Mouse (Mus musculus) CD4-positive, CD25-positive, alpha-beta regulatory T cell, adult 4 months (primary cell): ENCODE measurements around the gene Fat3. TPM values are rescaled to one million over a fixed set of nuclear protein-coding genes. Genes with fewer than 3 reads are reported as not detected.

Experiments used
- ATAC-seq: one replicate; pipeline ENCODE4 v1.8.0; 2017
- polyA plus RNA-seq, 2 experiments: library from polyadenylated mRNA; unstranded; fragments of 100-300 nt; shearing (Covaris generic); gene quantifications; one replicate each; pipeline ENCODE4 v1.2.1; 2017

Fat3 gene
- polyA plus RNA-seq, 2 experiments from 2014 or later: 0.31 TPM; not detected in 1

DNA sequence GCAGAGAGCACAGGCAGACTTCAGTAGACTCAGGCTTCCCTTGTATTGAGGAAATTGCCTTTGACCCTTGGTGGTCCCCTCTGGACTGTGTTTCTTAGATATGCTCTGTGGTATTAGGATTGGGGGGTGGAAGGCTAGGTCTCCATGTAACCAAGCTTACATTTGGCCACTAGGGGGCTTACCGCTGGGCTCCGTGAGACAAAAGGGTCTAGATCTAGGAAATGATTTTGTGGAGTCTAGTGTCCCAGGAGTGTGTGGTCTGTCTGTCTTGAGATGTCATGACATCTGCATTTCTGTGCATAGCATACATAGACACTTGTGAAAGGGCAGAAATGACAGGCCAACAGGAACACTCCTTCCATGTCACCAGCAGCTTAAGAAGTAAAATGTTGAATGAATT lies 561.5 kb downstream of the Fat3 start:
- no peak for ATAC-seq

DNA sequence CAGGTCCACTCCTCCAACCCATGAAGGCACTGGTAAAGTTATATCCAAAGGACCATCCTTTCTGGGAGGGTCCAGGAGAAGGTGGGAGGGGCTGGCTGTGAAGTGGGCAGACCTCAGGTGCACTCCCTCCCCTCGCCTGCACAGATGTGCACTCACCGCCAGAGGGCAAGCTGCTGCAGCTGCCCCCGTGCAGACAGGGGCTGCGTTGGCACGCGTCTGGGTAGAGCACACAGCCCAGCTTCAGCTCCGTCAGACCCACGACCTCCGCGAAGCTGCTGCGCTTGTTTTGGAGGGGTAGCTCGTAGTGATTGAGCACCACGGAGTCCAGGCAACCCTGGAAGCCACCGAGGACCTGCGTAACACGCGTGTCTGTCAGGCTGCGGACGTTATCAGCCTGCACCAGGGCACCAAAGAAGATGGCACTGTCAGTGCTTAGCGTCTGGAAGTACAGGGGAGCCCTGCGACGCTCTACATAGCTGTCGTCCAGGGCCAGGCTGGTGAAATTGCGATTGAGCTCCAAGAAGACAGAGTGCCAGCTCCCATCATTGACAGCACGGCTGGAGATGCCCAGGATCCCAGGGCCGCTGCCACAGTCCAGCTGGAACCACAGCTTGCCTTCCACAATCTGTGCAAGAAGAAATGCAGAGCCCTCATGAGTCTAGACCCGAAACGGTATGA lies 563.1 kb downstream of the Fat3 start:
- no peak for ATAC-seq

DNA sequence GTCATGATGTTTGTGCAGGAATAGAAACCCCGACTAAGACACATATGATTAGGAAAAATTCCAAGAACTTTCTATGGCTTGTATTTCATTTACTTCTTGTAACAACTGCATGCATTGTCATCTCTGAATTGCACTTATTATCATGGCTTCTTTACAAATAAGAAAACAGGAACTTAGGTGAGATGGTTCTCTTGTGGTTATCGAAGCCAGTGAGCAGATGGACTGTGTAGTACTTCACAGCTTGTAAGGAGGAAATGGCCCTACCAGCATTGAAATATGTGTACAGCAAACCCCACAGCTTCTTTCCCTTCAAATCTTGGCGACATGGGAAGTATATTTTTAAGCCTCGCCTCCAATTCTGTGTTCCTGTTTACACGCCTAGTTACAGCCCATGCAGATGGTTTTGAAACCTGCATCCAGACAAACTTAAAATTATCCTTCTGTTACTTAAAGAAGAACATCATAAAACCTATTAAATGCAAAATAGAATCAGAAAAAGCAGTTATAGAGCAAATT lies 570.1 kb downstream of the Fat3 start:
- ATAC-seq: no peak

DNA sequence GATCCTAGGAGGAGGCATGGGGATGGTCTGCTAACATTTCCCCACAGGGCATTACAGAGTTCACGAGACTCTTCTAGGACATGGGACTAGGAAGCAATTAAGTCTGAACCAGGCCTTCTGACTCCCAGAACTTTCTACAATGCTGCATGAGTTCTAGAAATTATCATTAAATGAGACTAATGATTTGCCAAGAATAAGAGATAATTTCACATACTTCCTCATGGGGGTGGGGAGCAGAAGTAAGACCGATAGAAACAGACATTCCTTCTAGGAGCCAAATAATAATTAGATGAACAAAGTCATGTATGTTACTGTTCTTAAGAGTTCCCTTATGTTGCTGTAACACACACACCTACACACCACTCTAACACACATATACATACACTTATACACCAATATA lies 572.8 kb downstream of the Fat3 start:
- no peak for ATAC-seq

DNA sequence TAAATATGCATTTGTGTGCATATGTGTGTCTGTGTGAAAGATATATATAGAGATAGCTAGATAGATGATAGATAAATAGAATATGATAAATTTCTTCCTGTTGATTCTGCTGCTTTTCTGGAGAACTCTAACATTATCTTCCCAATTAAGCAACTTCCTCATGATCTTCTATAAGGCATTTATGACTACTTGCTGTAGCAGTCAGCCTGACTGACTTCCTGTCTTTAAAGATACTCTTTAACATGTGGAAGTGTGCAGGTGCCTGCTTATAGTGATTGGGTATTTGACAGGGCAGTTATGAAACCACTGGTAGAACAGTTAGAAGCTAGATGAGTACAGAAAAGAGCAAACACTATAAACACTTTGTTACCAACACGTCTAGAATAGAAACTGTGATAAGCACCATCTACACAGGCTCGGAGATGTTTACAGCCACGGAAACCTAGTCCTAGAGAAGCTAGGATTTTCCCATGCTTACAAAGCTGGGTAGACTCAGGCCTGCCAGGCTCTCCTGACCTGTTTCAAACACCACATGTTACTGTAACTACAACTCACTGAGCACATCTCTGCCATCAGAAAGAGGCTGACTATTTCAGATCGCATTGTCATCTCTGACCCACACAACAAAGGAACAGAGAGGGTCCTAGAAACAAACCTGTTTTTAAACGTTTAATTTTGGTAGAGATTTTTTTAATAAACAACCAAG lies 573.6 kb downstream of the Fat3 start:
- no peak for ATAC-seq

DNA sequence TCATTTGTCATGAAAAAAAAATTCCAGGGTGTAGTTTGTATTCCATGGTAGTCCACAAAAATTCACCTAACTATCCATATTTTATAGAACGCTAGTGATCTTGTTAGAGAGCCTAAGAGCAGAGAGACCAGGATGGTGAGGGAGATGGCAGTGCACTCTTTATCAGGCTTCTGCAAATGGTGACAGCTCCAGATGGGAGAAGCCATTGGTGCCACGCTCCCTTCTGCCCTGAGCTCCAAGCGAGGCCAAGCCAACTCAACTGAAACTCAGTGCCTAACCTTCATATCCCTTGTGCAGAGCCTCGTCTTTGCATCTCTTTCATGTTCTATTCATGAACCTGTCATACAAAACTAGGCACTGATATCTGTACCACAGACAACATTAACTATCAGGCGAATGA lies 575.8 kb downstream of the Fat3 start:
- ATAC-seq: no peak

DNA sequence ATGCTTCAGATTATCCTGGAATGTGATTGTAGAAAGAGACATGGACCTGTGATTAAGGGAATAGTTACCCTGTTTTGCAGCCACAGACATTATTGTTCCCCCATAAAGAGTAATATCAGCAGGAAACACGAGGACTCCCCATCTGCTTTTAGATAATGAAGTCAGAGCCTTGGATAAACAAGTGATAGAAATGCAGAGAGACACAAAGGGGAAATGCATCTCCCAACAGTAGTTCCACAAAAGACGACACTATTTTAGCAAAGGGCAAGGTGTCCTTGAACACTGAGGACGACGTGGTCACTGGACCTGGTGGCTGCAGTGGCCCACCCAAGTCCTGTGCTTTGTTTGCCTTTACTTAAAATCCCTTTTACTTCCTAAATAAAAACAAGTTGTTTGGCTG lies 580.8 kb downstream of the Fat3 start:
- no peak for ATAC-seq

DNA sequence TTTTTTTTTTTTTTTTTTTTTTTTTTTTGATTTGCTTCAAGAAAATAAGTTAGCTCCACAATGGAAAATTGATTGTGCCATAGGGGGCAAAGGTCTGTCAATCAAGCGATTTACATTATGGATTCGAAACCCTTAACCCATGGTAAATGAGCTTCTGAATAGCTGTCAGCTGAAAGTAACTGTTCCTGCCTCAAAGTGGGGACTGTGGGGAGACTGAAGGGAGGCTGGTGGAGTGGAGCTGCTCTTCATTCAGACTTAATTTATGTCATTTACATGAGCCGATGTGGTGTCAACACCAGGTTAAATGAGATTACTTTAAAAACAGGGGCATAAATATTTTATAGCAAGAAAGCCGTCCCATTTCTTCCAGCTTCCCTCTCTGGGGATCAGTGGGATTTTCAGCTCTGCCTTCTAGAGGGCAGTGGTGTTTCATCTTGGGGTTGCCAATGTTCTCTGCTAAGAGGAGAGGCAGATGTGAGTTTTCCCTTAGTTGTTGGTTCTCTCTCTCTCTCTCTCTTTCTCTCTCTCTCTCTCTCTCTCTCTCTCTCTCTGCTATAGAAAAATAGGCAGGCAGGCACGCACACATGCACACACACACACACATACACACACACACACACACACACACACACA lies 581.6 kb downstream of the Fat3 start:
- no peak for ATAC-seq

DNA sequence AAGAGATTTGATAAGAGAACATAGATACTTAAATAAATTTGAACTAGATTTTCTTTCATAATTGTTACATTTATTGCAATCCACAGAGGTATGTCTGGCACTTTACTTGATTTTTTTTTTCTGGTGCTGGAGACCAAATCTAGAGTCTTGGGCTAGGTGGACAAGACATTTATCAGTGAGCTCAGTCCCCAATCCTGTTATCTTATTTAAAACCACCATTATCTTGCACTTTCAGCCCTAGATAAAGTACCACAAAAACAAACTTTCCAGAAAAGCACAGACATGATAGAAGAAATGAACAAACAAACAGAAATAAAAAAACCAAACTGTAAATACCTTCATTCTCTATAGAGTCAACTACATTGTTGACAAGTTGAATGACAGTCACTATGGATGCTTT lies 584.5 kb downstream of the Fat3 start:
- ATAC-seq: no peak

DNA sequence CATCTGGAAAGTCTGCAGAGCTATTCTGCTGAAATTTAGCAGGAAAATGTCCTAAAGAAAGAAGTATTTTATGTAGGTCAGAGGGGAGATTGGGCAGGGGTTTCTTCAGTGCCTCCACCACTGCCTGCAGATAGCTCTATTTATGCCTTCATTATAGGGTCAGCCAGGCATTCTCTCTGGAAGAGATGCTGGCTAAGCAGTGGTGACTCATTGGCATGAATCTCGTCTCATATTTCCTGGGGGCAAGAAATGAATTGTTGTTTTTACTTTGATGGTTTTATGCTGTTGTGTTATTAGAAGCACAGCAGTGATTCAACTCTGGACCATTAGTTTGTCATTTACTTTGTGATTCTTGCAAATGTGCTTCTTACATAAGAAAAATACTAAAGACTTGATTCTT lies 588.4 kb downstream of the Fat3 start:
- no peak for ATAC-seq

DNA sequence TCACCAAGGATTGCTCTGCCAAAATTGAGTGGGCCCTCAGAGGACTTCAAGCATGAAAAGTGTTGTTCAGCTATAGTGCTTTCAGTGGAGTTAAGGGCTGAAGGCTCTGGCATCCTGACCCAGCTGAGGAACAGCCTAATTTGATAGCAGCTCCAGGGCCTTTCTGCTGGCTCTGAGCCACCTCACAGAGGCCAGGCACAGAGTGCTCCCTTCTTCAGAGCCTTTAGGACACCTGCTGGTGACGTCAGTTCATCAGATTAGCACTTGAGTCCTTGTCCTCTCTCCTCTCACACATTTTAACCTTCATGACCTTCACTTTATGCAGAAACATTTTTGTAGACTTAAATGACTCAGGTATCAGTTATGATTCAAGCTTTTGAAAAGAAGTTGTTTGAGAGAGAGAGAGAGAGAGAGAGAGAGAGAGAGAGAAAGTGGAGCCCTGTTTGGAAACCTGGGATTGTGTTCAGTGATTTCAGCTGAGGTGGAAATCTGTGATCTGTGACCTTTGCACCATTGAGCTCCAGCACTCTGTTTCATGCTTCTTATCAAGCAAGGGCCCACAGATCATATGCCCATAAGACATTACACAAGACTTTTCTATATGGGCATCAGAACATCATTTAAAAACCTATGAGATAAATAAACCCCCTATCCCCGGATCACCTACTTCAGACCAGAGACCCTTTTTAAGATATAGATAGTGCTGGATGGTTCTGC lies 591.5 kb downstream of the Fat3 start:
- ATAC-seq: no peak

DNA sequence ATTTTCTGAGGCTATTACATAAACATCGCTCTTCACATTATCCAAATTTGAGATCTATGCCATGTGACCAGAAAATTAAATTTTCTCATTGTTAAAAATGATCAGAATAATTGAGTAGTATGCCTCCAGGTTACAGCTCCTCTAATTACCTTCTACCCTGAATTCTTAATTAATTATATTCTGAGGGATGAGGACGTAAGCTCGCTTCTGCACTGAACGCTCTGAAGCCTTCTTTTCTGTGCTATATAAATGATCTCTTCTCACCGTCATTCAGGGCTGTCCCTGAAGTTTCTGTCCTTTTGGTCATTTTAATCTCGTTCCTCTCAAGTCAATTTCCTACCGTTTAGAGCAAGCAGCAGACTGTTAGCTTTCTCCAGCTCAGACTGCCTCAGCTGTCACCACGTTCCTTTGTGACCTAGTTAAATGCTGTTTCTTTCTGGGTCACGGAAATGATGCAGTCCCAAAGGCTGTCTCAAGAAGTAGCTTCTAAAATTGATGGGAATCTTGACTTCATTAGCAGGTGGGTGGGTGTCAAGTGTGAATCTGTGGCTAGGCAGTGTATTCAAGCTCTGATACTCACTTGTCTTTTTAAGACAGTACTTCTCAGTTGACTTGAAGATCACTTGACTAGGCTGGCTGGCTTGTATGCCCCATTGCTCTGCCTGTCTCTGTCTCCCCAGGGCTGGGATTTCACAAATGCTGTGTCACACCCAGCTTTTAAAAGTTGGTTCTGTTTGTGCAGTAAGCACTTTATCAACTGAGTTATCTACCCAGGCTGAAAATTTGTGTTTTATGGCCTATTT lies 596.9 kb downstream of the Fat3 start:
- ATAC-seq: no peak

DNA sequence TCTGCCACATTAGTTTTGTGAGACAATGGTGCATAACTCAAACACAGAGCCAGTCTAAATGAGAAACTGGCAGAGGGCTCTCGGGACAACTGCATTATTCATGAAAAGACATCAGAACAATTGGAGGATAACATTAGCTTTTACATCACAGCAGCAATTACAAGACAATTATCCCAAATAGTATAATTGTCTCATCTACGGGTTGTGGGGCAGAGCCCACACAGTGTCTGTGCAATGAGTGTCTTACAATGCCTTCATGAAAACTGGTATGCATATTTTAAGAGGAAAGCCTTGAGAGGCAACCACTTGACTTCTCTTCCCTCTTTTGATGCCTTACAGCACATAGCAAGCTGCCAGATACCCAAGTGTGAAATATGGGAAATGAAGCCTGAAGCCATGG lies 603.0 kb downstream of the Fat3 start:
- no peak for ATAC-seq

DNA sequence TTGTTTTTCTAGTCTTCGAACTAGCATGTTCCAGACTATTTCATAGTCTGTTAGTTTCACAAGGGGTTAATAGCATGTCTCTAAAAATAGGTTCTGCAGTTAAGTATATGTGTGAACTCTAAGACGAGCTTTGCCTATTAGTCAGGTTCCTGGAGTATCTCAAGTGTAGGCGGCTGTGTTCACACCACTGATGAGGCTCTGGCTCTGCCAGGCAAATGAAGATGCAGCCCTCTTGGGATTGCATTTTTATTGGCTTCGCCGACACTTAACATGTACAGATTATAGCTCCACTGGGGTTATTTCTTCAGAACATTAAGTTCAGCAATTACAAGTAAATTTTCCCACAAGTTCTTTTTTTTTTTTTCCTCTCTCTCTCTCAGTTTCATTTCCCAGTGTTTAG lies 614.3 kb downstream of the Fat3 start:
- no peak for ATAC-seq

DNA sequence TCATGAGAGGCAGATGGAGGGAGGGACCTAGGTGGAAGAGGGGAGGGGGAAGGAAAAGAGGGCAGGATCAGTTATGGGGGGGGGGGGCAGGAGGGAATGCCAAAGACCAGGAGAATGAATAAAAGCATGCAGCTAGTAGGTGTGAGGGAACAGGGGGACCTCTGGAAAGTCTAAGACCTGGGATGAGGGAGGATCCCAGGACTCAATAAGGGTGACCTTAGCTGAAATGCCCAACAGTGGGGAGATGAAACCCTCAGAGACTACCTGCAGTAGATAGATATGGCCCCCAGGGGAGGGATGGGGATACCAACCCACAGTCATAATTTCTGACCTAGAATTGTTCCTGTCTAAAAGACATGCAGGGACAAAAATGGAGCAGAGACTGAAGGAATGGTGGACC lies 620.3 kb downstream of the Fat3 start:
- no peak for ATAC-seq

DNA sequence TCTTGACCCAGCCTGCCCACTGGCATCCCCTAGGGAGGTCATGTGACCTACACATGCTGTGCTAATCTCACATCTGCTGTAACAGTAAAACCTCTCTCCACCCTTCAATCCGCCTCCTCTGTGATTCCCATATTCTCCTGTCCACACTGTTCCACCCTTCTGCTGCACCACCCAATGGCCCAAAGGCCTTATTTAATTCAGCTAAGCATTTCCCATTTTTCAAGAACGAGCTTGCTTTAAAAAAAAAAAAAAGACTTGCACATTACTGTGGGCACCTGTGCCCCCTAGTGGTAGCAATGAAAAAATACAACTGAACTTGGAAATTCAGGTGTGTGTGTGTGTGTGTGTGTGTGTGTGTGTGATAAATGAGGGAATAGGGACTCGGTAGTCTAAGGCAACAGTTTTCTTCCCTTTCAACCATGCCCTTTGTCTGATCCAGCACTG lies 620.9 kb downstream of the Fat3 start:
- ATAC-seq: no peak

DNA sequence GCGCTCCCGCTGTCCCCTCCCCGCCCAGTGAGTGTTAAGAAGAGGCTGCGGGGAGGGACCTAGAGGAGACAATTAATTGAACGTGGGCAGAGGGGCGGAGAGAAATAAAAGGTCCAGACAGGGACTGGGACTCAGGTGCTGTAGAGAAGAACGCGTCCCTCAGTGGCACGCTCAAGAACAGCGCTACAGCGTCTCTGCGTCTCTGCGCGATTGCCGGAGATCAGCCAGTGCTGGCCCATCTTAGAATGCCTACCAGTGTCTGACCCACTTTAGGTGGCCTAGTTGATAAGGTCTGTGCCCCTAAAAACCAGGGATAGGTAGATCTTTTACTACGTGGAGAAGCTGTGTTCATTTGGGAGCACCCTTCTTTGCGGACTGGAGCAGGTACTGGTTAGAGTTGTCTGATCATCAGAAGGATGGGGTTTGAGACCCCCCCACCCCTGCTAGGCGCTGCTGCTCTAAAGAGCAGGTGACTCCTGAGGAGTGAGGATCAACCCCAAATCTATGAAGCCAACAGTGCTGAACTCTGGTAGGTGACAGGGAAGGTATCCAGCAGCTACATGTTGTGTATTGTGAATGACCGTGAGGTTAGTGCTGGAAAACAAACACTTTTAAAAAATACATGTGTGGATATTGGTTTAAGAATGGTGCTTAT lies 626.5 kb downstream of the Fat3 start, which contains the start of gene Mtnr1b:
TSS of gene Mtnr1b (minus strand) at position 51 of the 655 bp plus-strand sequence.
- ATAC-seq: no peak

DNA sequence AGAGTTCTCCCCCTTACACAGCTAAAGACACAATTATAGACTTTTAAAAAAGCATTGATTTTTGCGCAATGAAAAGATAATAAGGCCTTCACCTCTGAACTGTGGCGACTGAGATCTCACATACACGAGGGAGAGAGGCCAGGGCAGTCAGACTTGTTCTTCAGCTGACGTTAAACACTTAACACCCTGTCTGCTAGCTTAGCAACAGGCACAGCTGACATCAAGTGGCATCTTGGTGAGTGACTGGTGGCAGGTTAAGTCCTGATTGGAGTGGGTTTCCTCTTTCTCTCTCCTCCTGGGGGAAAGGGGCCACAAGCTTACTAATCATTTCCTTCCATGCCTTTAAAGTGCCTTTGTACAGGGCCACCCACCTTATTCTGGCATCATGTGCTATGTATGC lies 631.1 kb downstream of the Fat3 start:
- no peak for ATAC-seq

DNA sequence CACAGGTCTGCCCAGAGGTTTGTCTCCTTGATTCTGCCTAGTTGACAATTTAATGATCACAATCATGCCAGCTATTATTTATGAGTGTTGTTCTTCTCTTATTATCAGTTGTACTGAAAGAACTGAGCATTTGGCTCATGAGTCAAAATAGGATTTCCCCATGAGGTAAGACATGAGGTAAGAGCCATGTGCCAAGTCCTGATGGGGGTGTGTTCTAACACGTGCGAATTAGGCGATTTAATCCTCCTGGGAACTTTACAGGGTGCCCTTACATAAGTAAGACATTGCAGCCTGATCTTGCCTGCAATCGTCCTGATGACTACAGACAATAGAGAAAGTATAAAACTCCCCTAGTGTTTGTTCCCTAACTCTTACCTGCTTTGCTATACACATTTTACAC lies 631.6 kb downstream of the Fat3 start:
- ATAC-seq: no peak

DNA sequence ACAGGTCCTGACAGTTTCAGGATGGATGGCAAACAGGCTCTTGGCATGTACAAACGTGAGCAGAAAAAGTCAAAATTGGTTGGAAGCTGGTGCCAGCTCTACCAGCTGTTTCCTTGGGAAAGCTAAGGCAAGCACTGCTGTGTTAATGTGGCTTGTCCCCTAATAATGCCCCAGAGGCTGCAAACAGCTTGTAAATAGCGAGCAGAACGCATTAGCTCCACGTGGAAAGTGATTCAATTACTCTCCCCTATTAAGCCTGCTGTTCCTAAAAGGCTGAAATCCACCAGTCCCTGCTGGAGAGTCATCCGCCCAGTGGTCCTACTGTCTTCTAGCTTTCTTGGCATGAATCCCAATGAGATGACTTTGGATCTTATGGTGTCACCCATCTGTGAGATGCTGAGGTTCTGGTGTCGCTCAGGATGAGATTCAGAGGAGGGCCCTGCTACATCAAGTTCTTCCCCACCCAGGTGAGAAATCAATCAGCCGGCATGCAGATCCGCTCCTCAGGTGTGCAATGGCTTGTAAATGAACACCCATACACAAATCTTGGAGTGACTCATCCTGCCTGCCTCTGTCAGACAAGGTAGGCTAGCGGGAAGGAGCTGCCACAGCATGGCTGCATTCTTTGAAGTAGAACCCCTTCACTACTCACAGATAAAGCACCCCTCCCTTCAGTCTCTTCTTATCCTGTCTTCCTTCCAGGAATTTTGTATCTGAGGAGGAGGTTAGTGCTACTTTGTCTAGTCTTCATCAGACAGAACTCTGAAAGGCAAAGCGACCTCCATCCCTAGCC lies 634.6 kb downstream of the Fat3 start:
- no peak for ATAC-seq

DNA sequence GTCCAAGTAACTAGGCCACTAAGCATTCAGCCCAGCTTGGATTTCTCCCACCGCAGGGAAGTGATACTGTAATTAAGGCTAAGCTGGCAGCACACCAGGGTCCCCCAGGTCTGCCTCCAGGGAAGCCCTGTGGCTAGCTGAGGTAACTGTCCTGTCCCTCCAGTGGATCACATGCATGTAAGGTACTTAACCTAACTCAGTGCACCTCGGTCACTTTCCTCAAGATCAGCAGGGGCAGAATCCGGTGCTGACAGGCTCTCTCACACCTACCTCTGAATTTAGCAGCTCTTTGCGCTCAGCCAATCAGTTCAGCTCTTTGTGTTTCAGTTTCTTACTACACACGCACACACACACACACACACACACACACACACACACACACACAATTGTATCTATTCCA lies 639.7 kb downstream of the Fat3 start:
- ATAC-seq: no peak
